Mouse (Mus musculus): ENCODE data around the gene Otulin.

GRCm38 (mm10) chr15:27583042-27583441 is 47.5 kb downstream of the Otulin start:
- peak; percentile 56 for TF ChIP-seq CTCF (IDR thresholded peaks at IDR 0.05; ENCODE audit: insufficient read depth, low read length)
- TF ChIP-seq POLR2A (IDR thresholded peaks at IDR 0.05; ENCODE audit: borderline replicate concordance, extremely low read depth, low read depth, low read length): no peak

All from lung, adult 2 months (tissue).